Mouse (Mus musculus) cortical plate, adult 2 months (tissue): ENCODE data around the gene Golga4. TPM values are rescaled to one million over a fixed set of nuclear protein-coding genes. Genes with fewer than 3 reads are reported as not detected.

Source experiments
- H3K27ac ChIP-seq: fragments of 200-500 bp; 2 replicates; pipeline ENCODE4 v1.5.1; 2012; ENCODE audit warnings: low read length, control low read depth, inconsistent platforms; ENCODE audit not compliant: insufficient read depth
- H3K4me1 ChIP-seq: fragments of 200-500 bp; 2 replicates; pipeline ENCODE4 v1.6.1; 2011; ENCODE audit warnings: low read length; ENCODE audit not compliant: control insufficient read depth, insufficient read depth
- H3K4me3 ChIP-seq: fragments of 200-500 bp; 2 replicates; pipeline ENCODE4 v1.5.1; 2011; ENCODE audit warnings: mild to moderate bottlenecking, low read length, control low read depth; ENCODE audit not compliant: insufficient read depth
- CTCF ChIP-seq: fragments of 200-500 bp; IDR thresholded peaks from 2 replicates; pipeline ENCODE4 v1.5.1; 2011; ENCODE audit warnings: mild to moderate bottlenecking, control low read depth, low read length; ENCODE audit not compliant: insufficient read depth; ENCODE audit errors: extremely low read depth
- POLR2A ChIP-seq: fragments of 200-500 bp; IDR thresholded peaks from 2 replicates; pipeline ENCODE4 v1.6.1; 2011; ENCODE audit warnings: mild to moderate bottlenecking, low read length, control low read depth; ENCODE audit not compliant: insufficient read depth; ENCODE audit errors: extremely low read depth
- polyA plus RNA-seq: library from polyadenylated mRNA; depleted of rRNA; stranded (reverse); fragments of >200 nt; gene quantifications from 2 replicates; pipeline ENCODE4 v1.2.3, GENCODE M21; 2012

Gene Golga4
- polyA plus RNA-seq, 1 experiment, result 60.2 TPM

DNA sequence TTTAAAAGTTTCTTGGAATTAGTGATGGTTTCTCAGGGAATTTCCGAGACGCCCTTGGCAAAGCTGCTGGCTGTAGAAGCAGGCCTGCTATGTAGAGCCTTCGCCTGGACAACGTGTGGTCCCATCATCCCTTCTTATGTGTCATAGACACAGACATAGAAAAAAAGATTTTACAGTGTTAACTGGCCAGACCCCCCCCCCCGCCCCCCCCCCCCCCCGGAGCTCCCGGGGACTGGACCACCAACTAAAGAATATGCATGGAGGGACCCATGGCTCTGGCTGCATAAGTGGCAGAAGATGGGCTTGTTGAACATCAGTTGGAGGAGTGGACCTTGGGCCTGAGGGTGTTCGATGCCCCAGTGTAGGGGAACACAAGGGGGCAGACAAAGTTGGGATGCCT, 11.6 kb downstream of the Golga4 start:
- peaks cover 11% of the 10 kb centered on the region; the same call in 1 of the 2 replicates for H3K4me1 ChIP-seq
- TF ChIP-seq CTCF (no peak), POLR2A (no peak)
- no peak overlapping the region for H3K4me3 ChIP-seq
- H3K27ac ChIP-seq, result no peak overlapping the region

- no peak for TF ChIP-seq POLR2A
- no peak for TF ChIP-seq CTCF
- Histone ChIP-seq H3K27ac (no peak overlapping the region), H3K4me1 (peaks cover 10% of the 10 kb centered on the region; the same call in 1 of the 2 replicates), H3K4me3 (no peak overlapping the region)
Measured at GRCm38 (mm10) chr9:118519101-118519500, 13.0 kb downstream of the Golga4 start.

DNA sequence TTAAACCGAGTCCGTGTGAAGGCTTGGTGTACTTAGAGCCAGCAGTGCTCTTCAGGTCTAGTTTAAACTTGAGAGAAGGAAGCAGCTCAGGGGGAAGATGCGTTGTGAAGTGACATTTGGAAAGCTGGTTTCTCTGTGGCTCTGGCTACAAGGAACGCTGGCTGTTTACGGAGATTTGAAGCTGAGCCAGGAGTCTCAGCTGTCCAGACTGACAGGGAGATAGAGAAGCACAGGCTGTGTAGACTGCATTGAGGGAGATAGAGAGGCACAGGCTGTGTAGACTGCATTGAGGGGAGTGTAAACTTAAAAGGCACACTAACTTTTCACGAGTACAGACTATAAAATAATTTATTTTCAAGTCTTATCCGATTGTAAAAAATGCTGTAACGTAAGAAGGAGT, 13.9 kb downstream of the Golga4 start:
- peaks cover 10% of the 10 kb centered on the region; the same call in 1 of the 2 replicates for H3K4me1 ChIP-seq
- H3K27ac ChIP-seq, result no peak overlapping the region
- TF ChIP-seq POLR2A, result no peak
- no peak for TF ChIP-seq CTCF
- no peak overlapping the region for H3K4me3 ChIP-seq

GRCm38 (mm10) chr9:118520858-118521257, 14.8 kb downstream of the Golga4 start:
- no peak overlapping the region for H3K4me3 ChIP-seq
- TF ChIP-seq CTCF (no peak), POLR2A (no peak)
- H3K27ac ChIP-seq, result no peak overlapping the region
- H3K4me1 ChIP-seq, result peaks cover 8% of the 10 kb centered on the region; the same call in 1 of the 2 replicates

DNA sequence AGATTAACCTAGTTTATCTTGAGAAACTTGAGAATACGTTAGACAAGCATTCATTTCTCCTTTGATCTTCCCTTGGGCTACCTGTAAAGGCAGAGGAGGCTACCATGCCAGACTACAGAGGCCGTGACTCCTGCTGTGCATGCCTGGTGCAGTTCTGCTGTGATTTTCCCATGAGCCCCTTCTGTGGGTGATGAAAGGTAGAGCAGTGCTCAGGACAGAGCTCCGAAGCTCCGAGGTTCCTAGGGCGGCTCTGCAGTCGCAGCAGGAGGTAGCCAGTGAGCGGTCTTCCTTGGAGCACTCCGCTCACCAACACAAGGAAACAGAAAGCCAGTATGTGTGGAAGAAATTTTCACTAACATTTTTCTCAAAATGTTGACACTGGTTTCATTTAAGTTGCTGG, 15.6 kb downstream of the Golga4 start:
- no peak for TF ChIP-seq CTCF
- no peak for TF ChIP-seq POLR2A
- Histone ChIP-seq H3K4me1 (peaks cover 8% of the 10 kb centered on the region; the same call in 1 of the 2 replicates), H3K27ac (no peak overlapping the region), H3K4me3 (no peak overlapping the region)

- no peak for TF ChIP-seq POLR2A
- no peak for TF ChIP-seq CTCF
- Histone ChIP-seq H3K27ac (no peak overlapping the region), H3K4me3 (no peak overlapping the region), H3K4me1 (peaks cover 5% of the 10 kb centered on the region; the same call in 1 of the 2 replicates)
Measured at GRCm38 (mm10) chr9:118523738-118524137, 17.7 kb downstream of the Golga4 start.

DNA sequence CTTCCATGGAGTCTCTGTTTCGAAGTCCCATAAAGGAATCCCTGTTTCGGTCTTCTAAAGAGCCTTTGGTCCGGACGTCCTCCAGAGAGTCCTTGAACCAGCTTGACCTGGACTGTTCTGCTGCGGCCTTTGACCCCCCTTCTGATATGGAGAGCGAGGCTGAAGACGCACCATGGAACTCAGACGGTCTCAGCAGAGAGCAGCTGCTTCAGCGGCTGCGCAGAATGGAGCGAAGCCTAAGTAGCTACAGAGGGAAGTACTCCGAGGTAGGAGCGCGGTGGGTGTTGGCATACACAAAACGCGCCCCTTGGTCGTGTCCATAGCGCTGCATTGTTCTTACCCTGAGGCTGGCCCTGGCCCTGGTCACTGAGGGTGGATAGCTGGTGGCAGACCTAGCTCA, 21.0 kb downstream of the Golga4 start:
- TF ChIP-seq CTCF (no peak), POLR2A (no peak)

GRCm38 (mm10) chr9:118529783-118530182, 23.7 kb downstream of the Golga4 start:
- no peak overlapping the region for H3K27ac ChIP-seq
- no peak overlapping the region for H3K4me3 ChIP-seq
- H3K4me1 ChIP-seq, result no peaks in the 10 kb centered on the region
- TF ChIP-seq POLR2A (no peak), CTCF (no peak)

More for the DNA sequence above, 21.0 kb downstream of the Golga4 start:
- Histone ChIP-seq H3K4me1 (no peaks in the 10 kb centered on the region), H3K27ac (no peak overlapping the region), H3K4me3 (no peak overlapping the region)

- no peak overlapping the region for H3K27ac ChIP-seq
- H3K4me3 ChIP-seq, result no peak overlapping the region
- no peaks in the 10 kb centered on the region for H3K4me1 ChIP-seq
- TF ChIP-seq CTCF (no peak), POLR2A (no peak)
Measured at GRCm38 (mm10) chr9:118530679-118531078, 24.6 kb downstream of the Golga4 start.

DNA sequence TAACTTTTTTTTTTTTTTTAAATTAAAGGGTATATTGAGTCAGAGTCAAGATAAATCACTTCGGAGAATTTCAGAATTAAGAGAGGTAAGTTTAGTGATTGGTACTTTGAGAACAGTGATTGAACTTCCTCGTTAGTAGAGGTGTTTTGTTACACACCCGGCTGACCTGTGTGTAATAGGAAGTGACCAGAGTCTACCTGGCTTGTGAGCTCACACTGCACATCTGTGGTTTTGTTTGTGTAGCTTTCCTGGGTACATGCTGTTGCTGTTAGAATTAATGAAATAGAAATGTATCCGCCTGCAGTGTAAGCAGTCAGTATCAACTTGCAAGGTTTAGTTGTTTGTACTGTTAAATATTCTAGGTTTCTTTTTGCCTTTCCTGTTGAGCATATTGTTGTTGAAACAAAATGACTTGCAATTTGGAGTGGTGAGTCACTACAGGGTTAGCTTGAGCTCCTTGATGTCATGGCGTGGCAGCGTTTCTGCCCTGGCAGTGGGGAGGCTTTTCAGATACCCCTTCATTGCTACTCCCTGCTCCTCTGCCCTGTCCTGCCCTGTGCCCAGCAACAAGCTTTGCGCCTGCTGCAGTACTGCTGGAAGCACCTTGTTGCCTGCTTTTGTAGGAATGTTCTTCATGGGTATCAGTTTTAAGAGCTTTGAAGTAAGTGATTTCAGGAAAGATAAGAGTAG, 26.6 kb downstream of the Golga4 start:
- no peak overlapping the region for H3K27ac ChIP-seq
- H3K4me3 ChIP-seq, result no peak overlapping the region
- no peaks in the 10 kb centered on the region for H3K4me1 ChIP-seq
- no peak for TF ChIP-seq CTCF
- no peak for TF ChIP-seq POLR2A

GRCm38 (mm10) chr9:118536946-118537345, 30.9 kb downstream of the Golga4 start:
- Histone ChIP-seq H3K4me1 (no peaks in the 10 kb centered on the region), H3K27ac (no peak overlapping the region), H3K4me3 (no peak overlapping the region)
- TF ChIP-seq CTCF, result no peak
- no peak for TF ChIP-seq POLR2A
